Mouse (Mus musculus) CD4-positive, CD25-positive, alpha-beta regulatory T cell (primary cell): ENCODE data around the gene Nbea. TPM values are rescaled to one million over a fixed set of nuclear protein-coding genes. Genes with fewer than 3 reads are reported as not detected.

Experiments
- polyA plus RNA-seq: library from polyadenylated mRNA; unstranded; fragments of 100-300 nt; shearing (Covaris generic); gene quantifications from one replicate; pipeline ENCODE4 v1.2.1, GENCODE M21; 2017

The Nbea gene
- 0.66 TPM for polyA plus RNA-seq

GRCm38 (mm10) chr3:56183159-56184133 lies at the start of gene Nbea:
TSS of gene Nbea (minus strand) at chr3:56183701.

GRCm38 (mm10) chr3:55782056-55782687 lies 401.3 kb downstream of the Nbea start, which contains the start of gene Mab21l1:
TSS of gene Mab21l1 (plus strand) at chr3:55782510.

